Mouse (Mus musculus): ENCODE results near the gene Creld1.

The Creld1 gene

GRCm38 (mm10) chr6:113483100-113483615, at the start of gene Creld1:
TSS of gene Creld1 (plus strand) at chr6:113483297.
- CTCF ChIA-PET: interaction anchor here (2.2 kb wide), 1 partner anchor 11 kb away, joined by 10 read pairs; no protein-coding TSS in a partner anchor

- CTCF ChIA-PET: no interaction called here
These were observed 49.4 kb upstream of the Creld1 start for GRCm38 (mm10) chr6:113433661-113434060.

GRCm38 (mm10) chr6:113434691-113435090, 48.4 kb upstream of the Creld1 start:
- CTCF ChIA-PET: no interaction called here

- CTCF ChIA-PET: interaction anchor here (0.6 kb wide), 1 partner anchor 119 kb away, joined by 3 read pairs; no protein-coding TSS in a partner anchor
These were observed 47.4 kb upstream of the Creld1 start, which contains the start of gene Cidec for GRCm38 (mm10) chr6:113435664-113436205. TSS of gene Cidec (minus strand) at chr6:113435760.

GRCm38 (mm10) chr6:113437135-113437534, 46.0 kb upstream of the Creld1 start:
- CTCF ChIA-PET: interaction anchor here (0.9 kb wide), 1 partner anchor 30 kb away, joined by 3 read pairs; no protein-coding TSS in a partner anchor

- CTCF ChIA-PET: interaction anchor here (0.7 kb wide), 1 partner anchor 18 kb away, joined by 5 read pairs; no protein-coding TSS in a partner anchor
These were observed 44.2 kb upstream of the Creld1 start for GRCm38 (mm10) chr6:113438721-113439430.

GRCm38 (mm10) chr6:113440686-113441085, 42.4 kb upstream of the Creld1 start:
- CTCF ChIA-PET: interaction anchor here (1.0 kb wide), 1 partner anchor 89 kb away, joined by 7 read pairs; no protein-coding TSS in a partner anchor

- CTCF ChIA-PET: interaction anchor here (1.0 kb wide), 1 partner anchor 89 kb away, joined by 7 read pairs; no protein-coding TSS in a partner anchor
These were observed 41.9 kb upstream of the Creld1 start for GRCm38 (mm10) chr6:113441147-113441680.

GRCm38 (mm10) chr6:113442087-113442441, 41.0 kb upstream of the Creld1 start:
- CTCF ChIA-PET: interaction anchor here (0.5 kb wide), 1 partner anchor 190 kb away, joined by 5 read pairs; no protein-coding TSS in a partner anchor

GRCm38 (mm10) chr6:113442442-113443090, 40.5 kb upstream of the Creld1 start, which contains the start of gene Jagn1:
TSS of gene Jagn1 (plus strand) at chr6:113442569.
- CTCF ChIA-PET: interaction anchor here (0.5 kb wide), 1 partner anchor 190 kb away, joined by 5 read pairs; no protein-coding TSS in a partner anchor

- CTCF ChIA-PET: no interaction called here
These were observed 40.0 kb upstream of the Creld1 start for GRCm38 (mm10) chr6:113443091-113443490.

GRCm38 (mm10) chr6:113444207-113444965, 38.7 kb upstream of the Creld1 start:
- CTCF ChIA-PET: no interaction called here

GRCm38 (mm10) chr6:113447639-113448038, 35.5 kb upstream of the Creld1 start:
- CTCF ChIA-PET: no interaction called here

GRCm38 (mm10) chr6:113451839-113452238, 31.3 kb upstream of the Creld1 start:
- CTCF ChIA-PET: no interaction called here

- CTCF ChIA-PET: no interaction called here
These were observed 28.1 kb upstream of the Creld1 start for GRCm38 (mm10) chr6:113455007-113455406.

- CTCF ChIA-PET: no interaction called here
These were observed 25.1 kb upstream of the Creld1 start, which contains the start of gene Il17re for GRCm38 (mm10) chr6:113457952-113458534. TSS of gene Il17re (plus strand) at chr6:113458484.

GRCm38 (mm10) chr6:113458635-113459034, 24.5 kb upstream of the Creld1 start:
- CTCF ChIA-PET: no interaction called here

GRCm38 (mm10) chr6:113464040-113464439, 19.1 kb upstream of the Creld1 start:
- CTCF ChIA-PET: no interaction called here

GRCm38 (mm10) chr6:113465602-113466001, 17.5 kb upstream of the Creld1 start:
- CTCF ChIA-PET: no interaction called here

GRCm38 (mm10) chr6:113468512-113468911, 14.6 kb upstream of the Creld1 start:
- CTCF ChIA-PET: no interaction called here

- CTCF ChIA-PET: interaction anchor here (0.7 kb wide), 1 partner anchor 8 kb away, joined by 3 read pairs; no protein-coding TSS in a partner anchor
These were observed 14.1 kb upstream of the Creld1 start for GRCm38 (mm10) chr6:113469021-113469420.

All from spleen, embryonic (tissue).